Mouse (Mus musculus) urinary bladder, adult 2 months (tissue): Measurements from ENCODE around the gene Tmem119. TPM values are rescaled to one million over a fixed set of nuclear protein-coding genes. Genes with fewer than 3 reads are reported as not detected.

ENCODE experiments used
- DNase-seq: peaks from one replicate; pipeline ENCODE4 v3.0.0; 2022; ENCODE audit warnings: low spot score
- polyA plus RNA-seq: library from polyadenylated mRNA; depleted of rRNA; stranded (reverse); fragments of >200 nt; gene quantifications from 2 replicates; pipeline ENCODE4 v1.2.3, GENCODE M21; 2012; rRNA removed

Tmem119 gene
- 42.0 and 42.1 TPM in 2 replicates for polyA plus RNA-seq

DNA sequence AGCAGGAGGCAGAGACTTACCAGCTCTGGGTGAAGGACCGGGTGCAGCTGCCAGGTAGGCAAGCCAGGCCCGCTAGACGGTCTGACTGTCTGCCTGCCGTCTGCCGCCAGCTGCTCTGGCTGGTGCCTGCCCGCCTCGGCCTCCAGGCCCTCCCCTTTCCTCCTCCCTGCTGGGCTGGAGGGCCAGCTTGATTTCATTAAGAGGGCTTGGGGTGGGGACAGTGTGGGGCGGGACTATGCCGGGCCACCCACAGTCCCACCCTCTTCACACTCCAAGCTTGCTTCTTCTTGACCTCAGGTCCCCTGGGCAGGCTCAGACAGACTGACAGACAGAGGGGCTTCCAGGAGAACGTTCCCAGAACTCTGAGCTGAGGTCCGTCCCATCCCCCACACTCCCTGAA lies at the start of gene Tmem119:
TSS of gene Tmem119 (minus strand) at position 237 of the 400 bp plus-strand sequence.
- DNase-seq: no peak

DNA sequence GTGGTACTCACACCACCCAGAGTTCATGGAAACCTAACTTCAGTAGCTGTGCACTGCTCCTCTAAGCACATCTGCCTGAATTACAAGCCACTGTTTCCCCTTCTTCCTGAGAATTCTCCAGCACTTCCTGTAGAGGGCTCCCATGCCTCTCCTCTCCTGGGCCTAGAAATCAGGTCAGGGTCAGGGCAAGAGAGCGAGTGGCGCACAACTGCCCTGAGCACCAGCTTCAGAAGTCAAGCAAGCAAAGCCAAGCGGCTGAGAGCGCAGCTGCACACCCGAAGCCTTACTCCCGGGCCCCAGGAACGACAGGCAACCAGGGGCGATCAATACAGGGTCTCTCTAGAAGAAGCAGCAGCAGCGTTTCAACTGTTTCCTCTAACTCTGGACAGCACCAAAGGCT lies 47.3 kb upstream of the Tmem119 start:
- DNase-seq: no peak

DNA sequence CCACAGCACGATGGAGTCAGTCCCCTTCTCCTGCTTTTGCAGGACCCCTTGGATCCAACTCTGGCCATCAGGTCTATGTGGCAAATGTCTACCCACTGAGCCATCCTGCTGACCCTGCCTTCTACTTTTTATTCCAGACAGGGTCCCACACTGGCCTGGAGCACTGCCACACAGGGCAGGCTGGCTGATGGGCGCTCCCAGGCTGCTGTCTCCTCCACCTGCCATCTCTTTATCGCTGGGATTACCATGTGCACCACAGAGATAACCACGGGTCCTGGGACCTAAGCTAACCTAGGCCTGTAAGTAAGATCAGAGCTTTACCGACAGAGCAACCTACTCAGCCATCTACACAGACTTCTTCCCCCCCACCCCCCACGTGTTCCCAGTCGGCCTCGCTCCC lies 46.3 kb upstream of the Tmem119 start:
- no peak for DNase-seq

DNA sequence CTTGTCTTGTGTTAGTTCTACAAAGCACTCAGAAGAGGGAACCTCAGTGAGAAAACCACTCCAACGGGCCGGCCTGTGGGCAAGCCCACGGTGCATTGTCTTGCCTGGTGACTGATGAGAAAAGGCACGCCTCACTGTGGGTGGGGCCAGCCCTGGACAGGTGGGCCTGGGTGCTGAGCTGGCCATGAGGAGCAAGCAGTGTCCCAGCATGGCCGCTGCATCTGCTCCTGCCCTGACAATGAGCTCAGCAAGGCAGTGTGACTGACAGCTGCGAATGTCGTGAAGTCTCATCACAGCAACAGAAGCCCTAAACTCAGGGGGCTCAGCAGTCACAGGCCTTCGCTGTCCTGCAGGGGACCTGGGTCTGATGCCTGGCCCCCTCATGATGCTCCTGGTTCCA lies 45.3 kb upstream of the Tmem119 start:
- DNase-seq: no peak

DNA sequence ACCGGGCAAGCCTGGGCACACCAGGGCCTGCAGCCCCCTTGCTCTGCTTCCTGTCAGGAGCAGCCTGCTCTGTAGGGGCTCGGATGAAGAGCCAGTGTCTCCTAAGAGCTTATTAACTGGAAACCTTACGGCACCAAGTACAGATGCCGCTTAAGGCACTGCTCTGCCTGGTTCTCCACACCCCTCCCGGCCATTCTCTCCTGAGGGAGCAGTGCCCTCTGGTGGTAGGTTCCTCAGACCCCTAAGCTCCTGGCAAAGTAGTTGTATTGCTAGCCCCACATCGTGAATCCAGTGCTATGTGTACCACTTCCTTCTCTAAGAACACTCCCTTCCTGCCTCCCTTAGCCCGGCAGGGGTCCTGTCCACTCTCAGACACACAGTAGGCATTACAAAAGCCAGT lies 44.4 kb upstream of the Tmem119 start:
- DNase-seq: peak; percentile 64

DNA sequence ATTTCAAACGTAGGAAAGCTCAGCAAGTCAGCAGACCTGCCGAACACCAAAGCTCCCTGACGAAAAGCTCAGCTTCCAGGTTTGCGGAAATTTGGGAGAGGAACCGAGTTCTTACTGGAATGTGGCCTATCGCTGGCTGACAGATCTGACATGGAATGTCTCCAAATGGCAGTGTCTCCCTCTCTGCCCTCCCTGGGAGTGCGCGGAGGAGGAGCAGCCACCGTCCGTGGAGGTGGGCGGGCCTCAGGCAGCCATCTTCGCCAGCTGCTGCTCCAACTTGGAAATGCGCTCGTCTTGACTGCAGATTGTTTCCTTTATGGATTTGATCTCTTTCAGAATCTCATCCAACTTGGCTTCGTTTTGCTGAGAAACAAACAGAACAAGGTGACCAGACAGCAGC lies 43.8 kb upstream of the Tmem119 start:
- DNase-seq: no peak

DNA sequence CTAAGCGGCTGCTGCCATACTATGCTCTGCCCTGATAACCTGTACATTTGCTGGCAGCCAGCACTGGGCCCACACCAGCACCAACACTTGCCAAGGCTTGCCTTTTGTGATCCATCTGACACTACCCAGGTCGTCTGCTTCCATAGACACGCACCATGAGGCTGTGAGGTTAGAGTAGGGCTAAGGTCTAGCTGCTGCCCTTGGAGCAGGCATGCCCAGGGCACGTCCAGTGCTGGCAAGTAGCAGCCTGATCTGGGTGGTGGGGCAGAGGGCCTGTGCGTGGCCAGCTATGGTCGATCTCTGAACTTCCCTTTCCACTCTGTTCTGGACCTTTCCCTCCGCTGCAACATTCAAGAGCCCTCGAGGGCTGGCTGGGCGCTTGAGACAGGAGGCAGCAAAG lies 42.6 kb upstream of the Tmem119 start:
- no peak for DNase-seq

DNA sequence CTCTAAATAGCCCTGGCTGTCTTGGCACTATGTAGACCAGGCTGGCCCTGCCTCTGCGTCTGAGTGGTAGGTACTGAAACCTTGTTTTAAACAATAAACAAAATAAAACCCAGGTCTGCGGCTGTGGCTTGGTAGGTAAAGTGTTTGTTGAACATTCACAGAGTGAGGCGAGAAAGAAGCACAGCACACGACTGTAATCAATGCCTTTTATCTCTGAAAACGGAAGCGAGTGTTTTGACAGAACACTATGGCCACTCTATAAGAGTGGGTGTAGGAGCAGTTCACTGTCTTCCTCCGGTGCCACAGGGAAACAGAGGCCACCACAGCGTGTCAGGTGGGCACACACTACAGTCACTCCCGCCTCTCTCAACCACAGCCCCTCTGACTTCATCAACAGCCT lies 41.9 kb upstream of the Tmem119 start:
- DNase-seq: no peak

DNA sequence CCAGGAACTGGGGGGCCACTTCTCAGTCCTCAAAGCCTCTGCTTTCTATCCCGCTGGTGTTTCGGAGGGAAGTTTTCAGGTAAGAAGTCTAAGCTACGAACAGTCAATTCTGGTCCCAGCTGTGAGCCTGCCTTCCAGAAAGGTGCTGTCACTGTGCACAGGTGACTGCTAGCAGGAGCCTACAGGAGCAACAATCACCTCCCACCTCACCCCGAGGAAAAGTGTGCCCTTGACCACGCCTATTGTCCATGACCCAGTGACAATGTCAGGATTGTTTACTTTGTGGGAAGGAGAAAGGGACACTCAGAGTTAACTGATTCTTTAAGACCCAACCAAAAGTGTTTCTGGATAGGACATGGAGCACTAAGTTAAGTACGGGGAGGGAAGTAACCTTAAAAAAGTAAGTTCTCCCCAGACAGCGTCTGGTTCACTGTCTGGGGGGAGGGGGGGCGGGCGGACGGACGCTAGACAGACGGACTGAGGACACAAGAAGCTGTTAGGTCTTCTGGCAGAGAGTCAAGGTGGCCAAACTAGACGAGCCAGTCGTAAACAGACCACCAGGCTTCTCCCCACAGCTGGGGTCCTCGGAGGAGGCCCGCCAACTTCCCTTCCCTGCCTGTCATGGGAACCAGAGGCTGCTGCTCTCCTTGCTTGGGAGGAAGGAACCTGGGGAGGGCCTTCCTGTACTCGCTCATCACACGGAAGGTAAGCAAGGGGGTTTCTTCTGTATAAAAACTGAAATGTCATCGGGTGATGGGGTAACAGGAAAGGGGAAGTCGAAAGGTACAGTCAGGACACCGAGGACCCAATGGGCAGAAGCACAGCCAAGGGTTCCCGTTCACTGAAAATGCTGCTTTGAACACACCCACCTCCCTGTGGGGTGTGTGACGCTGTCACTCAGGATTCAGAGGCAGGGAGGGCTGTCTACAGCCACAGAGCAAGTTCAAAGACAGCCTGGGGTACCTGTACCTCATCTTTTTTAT lies 41.2 kb upstream of the Tmem119 start:
- DNase-seq: no peak

DNA sequence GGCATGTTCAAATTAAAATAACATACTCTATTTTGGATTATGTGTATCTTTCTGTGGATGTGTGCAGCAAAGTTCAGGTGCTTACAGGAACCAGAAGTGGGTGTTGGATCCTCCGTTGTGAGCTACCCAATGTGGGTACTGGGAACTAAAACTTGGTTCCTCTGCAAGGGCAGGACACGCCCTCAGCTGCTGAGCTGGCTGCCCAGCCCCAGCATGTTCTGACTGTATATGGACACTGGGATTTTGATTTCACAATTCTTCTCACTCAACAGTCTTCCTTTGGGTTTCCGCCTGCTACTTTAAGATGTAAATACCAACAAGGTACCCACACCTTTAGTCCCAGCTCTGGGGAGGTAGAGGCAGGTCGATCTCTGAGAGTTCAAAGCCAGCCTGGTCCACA lies 40.1 kb upstream of the Tmem119 start:
- DNase-seq: no peak

DNA sequence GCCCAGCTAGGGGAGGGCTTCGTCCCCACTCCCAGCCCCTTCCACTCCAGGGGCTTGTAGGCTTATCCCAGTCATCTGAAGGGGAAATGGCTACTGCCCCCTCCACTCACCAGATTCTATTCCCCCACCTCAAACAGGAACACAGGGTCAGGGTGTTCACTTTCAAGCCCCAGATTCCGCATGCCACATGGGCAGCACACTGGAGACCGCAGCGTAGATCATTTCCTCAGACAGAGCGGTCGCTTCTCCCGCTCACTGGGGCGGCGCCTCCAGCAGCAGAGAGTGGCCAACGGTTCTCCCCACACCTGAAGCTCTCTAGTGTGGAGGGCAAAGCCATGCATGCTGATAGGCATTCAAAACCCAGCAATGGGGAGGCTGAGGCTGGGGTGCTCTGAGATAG lies 36.6 kb upstream of the Tmem119 start:
- no peak for DNase-seq

DNA sequence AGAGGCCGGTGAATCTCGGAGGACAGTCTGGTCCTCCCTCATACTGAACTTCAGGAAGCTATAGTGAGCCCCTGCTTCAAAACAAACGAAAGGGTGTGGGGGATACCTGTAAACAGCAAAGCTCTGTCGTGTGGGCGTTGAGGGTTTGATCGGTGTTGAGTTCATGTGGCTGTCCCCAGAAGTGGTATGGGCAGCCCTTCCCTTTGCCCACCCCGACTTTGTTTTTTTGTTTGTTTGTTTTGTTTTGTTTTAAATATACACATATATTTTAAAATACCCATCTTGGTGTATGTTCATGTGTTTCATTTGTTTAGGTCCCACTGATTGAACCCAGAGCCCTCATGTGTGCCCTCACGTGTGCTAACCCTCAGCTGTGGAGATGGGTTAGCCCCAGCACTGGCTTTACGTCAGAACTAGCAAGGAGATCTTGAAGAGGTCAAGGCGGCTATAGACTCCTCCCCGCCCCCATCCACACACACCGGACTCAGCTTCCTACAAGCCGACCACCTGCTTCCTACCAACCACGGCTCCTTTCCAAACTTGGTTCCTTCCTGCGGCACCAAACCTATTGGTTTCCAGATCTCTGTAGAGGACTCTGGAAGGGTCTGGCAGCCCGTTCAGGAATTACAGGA lies 33.1 kb upstream of the Tmem119 start:
- DNase-seq: no peak

DNA sequence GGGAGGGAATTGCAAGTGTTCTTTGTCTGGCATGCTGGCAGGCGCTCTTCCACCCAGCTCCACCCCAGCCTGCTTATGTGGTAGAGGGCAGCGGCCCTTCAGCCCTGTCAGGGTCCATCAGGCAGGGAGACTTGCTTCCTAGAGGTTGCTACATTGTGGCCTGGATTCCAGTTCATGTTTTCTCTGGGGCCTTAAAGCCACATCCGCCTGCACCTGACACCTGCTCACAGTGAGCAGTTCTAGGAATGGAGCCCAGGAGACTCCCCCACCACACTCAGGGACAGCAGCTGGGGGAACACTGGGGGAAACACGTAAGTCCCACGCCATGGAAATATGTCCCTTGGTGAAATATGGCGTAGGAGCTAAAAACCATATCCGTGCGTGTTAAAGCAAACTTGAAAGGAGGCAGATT lies 32.2 kb upstream of the Tmem119 start, which contains the start of gene Selplg:
TSS of gene Selplg (minus strand) at position 155 of the 412 bp plus-strand sequence.
- no peak for DNase-seq

DNA sequence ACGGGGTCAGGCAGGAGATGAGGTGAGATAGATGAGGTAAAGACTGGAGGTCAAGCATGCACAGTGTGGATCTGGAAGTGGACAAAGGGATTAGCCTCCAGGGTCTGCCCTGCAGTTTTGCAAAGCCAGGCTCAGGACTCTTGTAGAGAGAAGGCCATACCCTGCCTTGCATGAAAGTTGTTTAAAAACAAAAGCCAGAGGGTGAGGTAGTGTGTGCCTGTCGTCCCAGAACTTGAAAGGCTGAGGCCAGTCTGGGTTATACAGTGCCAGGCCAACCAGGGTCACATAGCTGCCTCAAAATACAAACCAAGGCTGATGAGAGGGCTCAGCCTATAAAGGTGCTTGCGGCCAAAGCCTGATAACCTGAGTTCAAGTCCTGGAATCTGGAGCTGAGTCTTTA lies 31.4 kb upstream of the Tmem119 start:
- DNase-seq: no peak

DNA sequence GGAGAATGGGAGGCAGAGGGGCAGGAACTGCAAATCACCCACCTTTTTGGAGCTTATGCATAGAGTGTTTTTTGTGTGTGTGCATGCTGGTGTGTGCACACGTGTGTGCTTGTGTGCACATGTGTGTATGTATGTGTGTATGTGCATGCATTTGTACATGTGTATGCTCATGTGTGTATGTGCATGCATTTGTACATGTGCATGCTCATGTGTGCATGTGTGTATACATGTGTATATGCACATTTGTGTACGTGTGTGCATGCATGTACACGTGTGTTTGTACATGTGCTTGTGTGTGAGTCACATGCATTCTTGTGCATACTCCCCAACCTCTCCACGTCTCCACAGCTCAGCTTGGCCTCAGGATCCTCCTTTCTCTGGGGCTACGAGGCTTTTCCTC lies 30.5 kb upstream of the Tmem119 start:
- no peak for DNase-seq

DNA sequence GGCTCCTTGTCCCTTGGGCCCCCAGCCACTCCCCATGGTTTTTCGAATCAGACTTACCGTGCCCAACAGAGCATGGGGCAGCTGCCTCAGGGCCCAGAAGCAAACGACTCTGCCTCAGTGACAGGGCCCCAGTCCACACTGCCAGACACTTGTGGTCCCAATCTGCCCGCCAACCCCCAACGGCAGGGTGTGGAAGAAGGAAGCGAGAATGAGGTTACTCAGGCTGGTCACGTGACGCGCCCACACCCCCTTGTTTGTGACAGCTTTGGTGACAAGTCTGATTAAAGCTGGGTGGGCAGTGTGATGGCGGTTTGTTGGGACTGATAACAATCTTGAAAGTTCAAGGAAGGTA lies 30.0 kb upstream of the Tmem119 start:
- DNase-seq: no peak

DNA sequence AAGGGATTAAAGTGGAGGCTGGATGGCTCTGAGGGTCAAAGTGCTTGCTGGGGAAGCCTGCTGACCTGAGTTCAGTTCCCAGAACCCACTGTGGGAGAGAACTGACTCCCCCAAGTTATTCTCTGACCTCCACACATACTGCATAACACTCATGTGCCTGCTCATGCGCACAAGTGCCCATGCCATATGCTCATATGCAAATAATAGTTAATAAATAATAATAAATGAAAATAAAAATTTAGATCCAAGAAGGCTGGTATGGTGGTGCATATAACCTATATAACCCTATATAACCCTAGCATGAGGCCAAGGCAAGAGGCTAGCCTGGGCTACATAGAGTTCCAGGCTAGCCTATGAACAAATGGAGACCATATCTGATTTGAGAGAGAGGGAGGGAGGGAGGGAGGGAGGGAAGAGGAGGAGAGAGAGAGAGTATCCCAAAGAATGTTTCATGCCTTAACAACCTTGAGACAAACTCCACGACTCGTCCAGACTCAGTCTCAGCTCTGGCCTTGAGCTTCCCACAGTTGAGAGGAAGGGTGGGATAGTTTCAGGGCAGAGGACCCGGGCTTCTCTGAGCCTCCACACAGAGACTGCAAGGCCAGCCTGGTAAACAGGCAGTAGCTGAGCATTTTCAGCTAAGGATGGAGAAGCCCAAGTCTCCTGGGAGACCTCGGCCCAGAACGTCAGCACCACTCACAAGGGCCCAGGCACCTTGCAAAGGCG lies 29.4 kb upstream of the Tmem119 start:
- DNase-seq: no peak

DNA sequence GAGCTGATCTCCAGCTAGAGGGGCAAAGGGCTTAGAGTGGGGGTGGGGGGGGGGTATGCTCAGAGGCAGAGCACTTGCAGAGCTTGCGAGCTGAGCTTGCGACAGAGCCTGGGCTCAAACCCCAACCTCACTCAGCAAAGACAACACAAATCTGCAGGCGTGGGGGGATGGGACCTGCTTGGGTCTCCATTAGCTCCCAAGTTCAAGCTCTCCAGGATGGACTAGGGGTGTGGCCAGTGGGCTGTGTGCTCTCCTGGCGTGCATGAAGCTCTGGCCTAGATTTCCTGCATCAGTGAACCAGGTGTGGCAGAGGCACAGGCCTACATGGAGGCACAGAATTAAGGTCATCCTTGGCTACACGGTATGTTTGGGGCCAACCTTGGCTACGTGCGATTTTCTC lies 28.2 kb upstream of the Tmem119 start:
- DNase-seq: no peak

DNA sequence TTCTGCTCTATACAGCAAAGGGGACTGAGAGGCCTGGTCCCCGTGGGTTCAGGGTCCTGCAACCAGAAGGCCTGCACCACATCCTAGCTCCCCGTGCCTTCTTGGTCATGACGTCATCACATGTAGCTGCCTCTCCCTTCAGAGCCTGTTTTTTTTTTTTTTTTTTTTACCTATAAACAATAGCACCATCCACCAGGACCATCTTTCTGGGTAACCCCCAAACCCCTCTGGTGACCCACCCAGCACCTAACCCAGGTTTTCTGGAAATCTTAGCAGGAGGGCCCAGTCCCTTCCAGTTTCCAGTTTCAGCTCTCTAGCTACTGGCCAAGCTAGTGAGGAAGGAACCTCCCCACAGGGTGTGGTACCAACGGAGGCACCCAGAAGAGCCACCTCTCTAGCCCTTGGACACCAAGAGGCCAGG lies 27.7 kb upstream of the Tmem119 start:
- DNase-seq: no peak

DNA sequence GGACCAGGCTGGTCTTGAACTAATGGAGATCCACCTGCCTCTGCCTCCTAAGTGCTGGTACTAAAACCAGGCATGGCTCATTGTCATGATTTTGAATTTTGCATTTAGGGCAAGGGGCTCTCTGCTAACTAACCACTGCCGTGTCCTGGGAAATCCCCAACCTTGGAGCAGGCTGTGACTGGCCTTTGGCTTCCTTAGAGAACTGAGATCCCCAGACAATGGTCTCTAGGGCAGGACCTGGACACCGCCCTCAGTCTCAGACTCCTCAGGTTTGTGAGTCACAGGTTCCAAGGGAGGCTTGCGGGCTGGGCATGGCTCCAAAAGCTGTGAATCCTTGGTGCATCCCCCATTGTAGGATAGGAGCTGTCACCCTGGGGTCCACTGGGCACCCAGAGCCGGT lies 26.3 kb upstream of the Tmem119 start:
- no peak for DNase-seq

DNA sequence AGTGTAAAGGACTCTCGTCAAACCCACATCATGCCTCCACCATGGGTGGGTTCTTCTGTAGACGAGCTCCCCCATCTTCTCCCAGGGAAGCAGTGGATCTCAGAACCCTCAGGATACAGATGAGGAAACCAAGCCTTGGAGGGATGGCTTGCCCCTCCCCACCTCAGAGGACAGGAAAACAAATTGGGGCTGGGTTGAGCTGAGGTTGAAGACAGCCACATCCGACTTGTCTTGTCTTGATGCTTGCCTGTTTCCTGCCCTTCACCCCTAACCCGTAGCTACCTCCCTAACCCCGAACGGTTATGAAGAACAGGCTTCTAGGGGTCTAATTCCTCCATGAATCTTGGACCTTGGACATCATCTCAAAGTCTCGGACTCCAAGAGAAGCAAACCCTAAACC lies 25.2 kb upstream of the Tmem119 start:
- no peak for DNase-seq

DNA sequence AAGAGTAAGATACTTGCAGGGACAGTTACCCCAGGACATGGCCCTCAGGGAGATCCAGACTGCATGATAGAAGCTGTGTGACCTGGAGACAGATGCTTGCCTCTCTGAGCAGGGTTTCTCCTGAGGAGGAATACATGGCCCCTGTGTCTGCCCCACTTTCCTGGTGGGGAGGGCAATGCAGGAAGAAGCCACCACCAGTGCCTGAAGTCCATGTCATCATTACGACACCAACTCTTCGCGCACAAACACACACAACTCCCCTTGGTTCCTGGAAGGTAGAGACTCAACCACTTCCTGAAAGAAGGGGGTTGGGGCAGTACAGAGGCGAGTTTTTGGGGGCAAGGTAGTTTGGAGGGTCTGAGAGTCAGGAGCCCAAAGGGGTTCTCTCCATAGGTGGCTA lies 23.9 kb upstream of the Tmem119 start:
- no peak for DNase-seq

DNA sequence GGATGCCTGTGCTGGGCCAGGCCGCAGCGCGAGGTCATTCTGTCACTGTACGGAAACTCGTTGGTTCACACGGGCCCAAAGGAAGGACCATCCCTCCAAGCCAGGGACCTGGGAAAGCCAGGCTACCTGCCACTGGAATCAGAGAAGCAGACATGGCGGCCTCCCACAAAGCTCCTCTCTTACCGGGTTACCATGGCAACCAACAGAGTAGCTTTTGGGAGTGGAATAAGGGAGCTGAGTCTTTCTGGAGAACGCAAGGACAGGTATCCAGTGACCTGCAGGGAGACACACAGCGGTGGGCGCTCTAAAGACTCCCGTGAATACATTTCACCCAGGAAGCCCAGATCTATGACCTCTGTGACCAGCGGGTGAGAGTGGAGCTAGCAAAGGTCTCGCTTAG lies 18.3 kb upstream of the Tmem119 start:
- DNase-seq: no peak
